Mouse (Mus musculus) spleen, postnatal 0 days (tissue): ENCODE data around the gene Zfp870. TPM values are rescaled to one million over a fixed set of nuclear protein-coding genes. Genes with fewer than 3 reads are reported as not detected.

ENCODE experiments used
- polyA plus RNA-seq: library from polyadenylated mRNA; unstranded; fragments of >200 nt; fragmentation: Nextera tagmentation; extraction: Ambion mirVana; gene quantifications from 2 replicates; pipeline ENCODE4 v1.2.1, GENCODE M21; 2015

The Zfp870 gene
- polyA plus RNA-seq = 1.7 and 2.7 TPM in 2 replicates

GRCm38 (mm10) chr17:32891239-32892180 is at the start of gene Zfp870:
Gene Zfp870, minus strand, starts transcription at chr17:32891642.

DNA sequence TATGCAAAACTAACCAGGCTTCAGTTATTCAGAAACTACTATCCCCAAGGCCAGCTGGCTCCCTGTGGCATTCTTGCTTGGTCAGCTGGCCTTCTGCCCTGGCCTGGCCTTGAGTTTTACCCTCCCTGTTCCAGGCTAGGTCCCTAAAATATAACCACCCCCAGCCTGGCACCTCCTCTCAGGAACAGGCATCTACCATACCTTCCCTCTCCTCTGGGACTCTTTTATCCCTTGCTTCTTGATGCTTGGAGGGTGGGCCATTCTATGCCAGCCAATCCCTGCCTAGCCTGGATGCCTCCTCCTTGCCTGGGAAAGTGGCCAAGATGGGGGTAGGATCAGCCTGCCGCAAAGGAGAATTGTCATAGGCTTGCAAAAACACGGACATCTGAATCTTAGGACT is 25.7 kb upstream of the Zfp870 start, which contains the start of gene Cyp4f14:
Cyp4f14 (minus strand) TSS at position 212 of the 400 bp plus-strand sequence.

GRCm38 (mm10) chr17:32829540-32830417 is 61.7 kb downstream of the Zfp870 start, which contains the start of gene Zfp799:
Gene Zfp799, minus strand, starts transcription at chr17:32830261.

Other genes with a start within 250 kb of the Zfp870 start
- gene Cyp4f40, start 232.7 kb downstream of the Zfp870 start, polyA plus RNA-seq = not detected in 2 replicates
- not detected in 2 replicates for gene Cyp4f15, start 206.0 kb downstream of the Zfp870 start, polyA plus RNA-seq
- gene Zfp871, start 103.4 kb downstream of the Zfp870 start, polyA plus RNA-seq = 16.5 and 17.9 TPM in 2 replicates
- 0.34 and 0.41 TPM in 2 replicates for gene Zfp811, start 81.7 kb downstream of the Zfp870 start, polyA plus RNA-seq
- gene Zfp799, start 61.4 kb downstream of the Zfp870 start, polyA plus RNA-seq = 2.2 and 2.5 TPM in 2 replicates
- not detected in 2 replicates for gene Cyp4f14, start 25.7 kb upstream of the Zfp870 start, polyA plus RNA-seq
- 14.5 and 17.3 TPM in 2 replicates for gene Cyp4f13, start 55.8 kb upstream of the Zfp870 start, polyA plus RNA-seq
- gene Zfp472, start 74.2 kb upstream of the Zfp870 start, polyA plus RNA-seq = 7.3 and 7.4 TPM in 2 replicates
- gene Zfp952, start 101.5 kb upstream of the Zfp870 start, polyA plus RNA-seq = 3.7 and 4.4 TPM in 2 replicates
- gene Zfp763, start 141.8 kb upstream of the Zfp870 start, polyA plus RNA-seq = 3.4 and 4.2 TPM in 2 replicates
- gene 4921501E09Rik, start 176.4 kb upstream of the Zfp870 start, polyA plus RNA-seq = not detected in 2 replicates
- 2.9 and 3.4 TPM in 2 replicates for gene Zfp563, start 197.7 kb upstream of the Zfp870 start, polyA plus RNA-seq
- not detected in 2 replicates for gene Morc2b, start 248.0 kb upstream of the Zfp870 start, polyA plus RNA-seq